Mouse (Mus musculus) liver, embryonic 14.5 days (tissue): ENCODE results near the gene Npat.

ENCODE experiments used
- CTCF ChIP-seq: IDR thresholded peaks from 2 replicates; pipeline ENCODE4 v1.5.1; 2016; ENCODE audit warnings: antibody characterized with exemption, low read depth, control low read depth
- EP300 ChIP-seq: IDR thresholded peaks from 2 replicates; pipeline ENCODE4 v1.6.1; 2016; ENCODE audit warnings: antibody characterized with exemption, low read depth

- no peak for TF ChIP-seq CTCF
- no peak for TF ChIP-seq EP300
Observed at GRCm38 (mm10) chr9:53614286-53614685, 77.4 kb downstream of the Npat start.
